Mouse (Mus musculus) midbrain, embryonic 13.5 days (tissue): Measurements from ENCODE around the gene Pnmt. TPM values are rescaled to one million over a fixed set of nuclear protein-coding genes. Genes with fewer than 3 reads are reported as not detected.
"Not testable (repeated sequence)": the region's sequence is repeated elsewhere in the genome, so short reads cannot be mapped to it uniquely, and the experiment has no call there.

Experiments
- ATAC-seq: fragments of 200-750 bp; cut with Nextera tagmentation; 2 replicates; pipeline ENCODE4 v1.8.0; 2017; ENCODE audit warnings: mild to moderate bottlenecking, moderate TSS enrichment, moderate library complexity
- H3K27ac ChIP-seq: fragments of 300-500 bp; sonication (generic); 2 replicates; pipeline ENCODE4 v1.5.1; 2015; ENCODE audit warnings: inconsistent platforms, mild to moderate bottlenecking, moderate library complexity
- H3K27me3 ChIP-seq: fragments of 300-500 bp; sonication (generic); 2 replicates; pipeline ENCODE4 v1.6.1; 2015; ENCODE audit warnings: mild to moderate bottlenecking, inconsistent platforms
- H3K36me3 ChIP-seq: fragments of 300-500 bp; sonication (generic); 2 replicates; pipeline ENCODE4 v1.6.1; 2015; ENCODE audit warnings: mild to moderate bottlenecking, inconsistent platforms
- H3K4me1 ChIP-seq: fragments of 300-500 bp; sonication (generic); replicated peaks from 2 replicates; pipeline ENCODE4 v1.6.1; 2015; ENCODE audit warnings: inconsistent platforms
- H3K4me2 ChIP-seq: fragments of 300-500 bp; sonication (generic); replicated peaks from 2 replicates; pipeline ENCODE4 v1.6.1; 2015; ENCODE audit warnings: moderate library complexity, mild to moderate bottlenecking, inconsistent platforms
- H3K4me3 ChIP-seq: fragments of 300-500 bp; sonication (generic); replicated peaks from 2 replicates; pipeline ENCODE4 v1.5.1; 2015; ENCODE audit warnings: mild to moderate bottlenecking, inconsistent platforms
- H3K9ac ChIP-seq: fragments of 300-500 bp; sonication (generic); replicated peaks from 2 replicates; pipeline ENCODE4 v1.6.1; 2015; ENCODE audit warnings: mild to moderate bottlenecking, inconsistent platforms
- H3K9me3 ChIP-seq: fragments of 300-500 bp; sonication (generic); 2 replicates; pipeline ENCODE4 v1.6.1; 2016; ENCODE audit warnings: mild to moderate bottlenecking, inconsistent platforms
- WGBS: fragments of 180-500 bp; shearing (Covaris S2); methylation state at CpG from one replicate; pipeline ENCODE4 v1.1.7; 2015; 5-methylcytosine and 5-hydroxymethylcytosine counted together
- polyA plus RNA-seq: library from polyadenylated mRNA; unstranded; fragments of >200 nt; fragmentation: Nextera tagmentation; extraction: Ambion mirVana; gene quantifications from 2 replicates; pipeline ENCODE4 v1.2.1, GENCODE M21; 2015

Pnmt gene
- polyA plus RNA-seq, 1 experiment from 2014 or later, result 0.23 TPM

GRCm38 (mm10) chr11:98376756-98377155 is 9.5 kb upstream of the Pnmt start:
- Histone ChIP-seq H3K4me1 (peaks cover 9% of the 10 kb centered on the region), H3K27me3 (no peaks in the 10 kb centered on the region), H3K4me2 (no peak overlapping the region), H3K9ac (no peak overlapping the region), H3K27ac (no peak overlapping the region), H3K4me3 (no peak overlapping the region), H3K9me3 (no peaks in the 10 kb centered on the region), H3K36me3 (peaks cover 73% of the 10 kb centered on the region)
- ATAC-seq, result no peak
- WGBS, result 74% methylated on average over 5 of the region's 5 CpGs

DNA sequence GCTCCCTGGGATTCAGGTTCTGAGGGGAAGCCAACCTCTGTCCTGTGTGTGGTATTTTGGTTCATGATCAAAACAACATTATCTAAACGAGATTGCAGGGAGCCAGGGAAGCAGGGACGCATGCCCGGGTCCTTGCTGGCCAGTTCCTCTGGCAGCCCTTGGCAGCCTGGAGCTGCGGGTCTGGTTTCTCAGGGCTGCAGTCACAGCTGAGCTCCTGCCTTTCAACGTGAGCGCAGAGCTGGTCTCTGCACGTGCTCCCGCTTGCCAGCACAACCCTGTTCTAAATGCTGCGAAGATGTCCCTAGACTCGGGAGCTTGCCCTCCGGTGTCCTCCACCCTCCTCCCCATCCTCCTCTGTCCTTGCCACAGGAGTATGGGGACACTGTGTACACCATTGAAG is 8.5 kb upstream of the Pnmt start:
- ATAC-seq, result no peak
- Histone ChIP-seq H3K36me3 (peaks cover 73% of the 10 kb centered on the region), H3K4me1 (peaks cover under 1% of the 10 kb centered on the region), H3K27ac (no peak overlapping the region), H3K9ac (no peak overlapping the region), H3K9me3 (no peaks in the 10 kb centered on the region), H3K27me3 (no peaks in the 10 kb centered on the region), H3K4me3 (no peak overlapping the region), H3K4me2 (no peak overlapping the region)
- WGBS, result 88% methylated on average over 11 of the region's 11 CpGs

- H3K9me3 ChIP-seq, result no peaks in the 10 kb centered on the region
- H3K4me1 ChIP-seq, result no peaks in the 10 kb centered on the region
- H3K4me2 ChIP-seq, result no peak overlapping the region
- no peak overlapping the region for H3K9ac ChIP-seq
- peaks cover 70% of the 10 kb centered on the region for H3K36me3 ChIP-seq
- WGBS, result 89% methylated on average over 7 of the region's 7 CpGs
- no peak for ATAC-seq
- no peak overlapping the region for H3K4me3 ChIP-seq
- H3K27ac ChIP-seq, result no peak overlapping the region
- peaks cover 3% of the 10 kb centered on the region; the same call in 1 of the 2 replicates for H3K27me3 ChIP-seq
Observed at GRCm38 (mm10) chr11:98379379-98379778, 6.9 kb upstream of the Pnmt start.

- H3K27ac ChIP-seq, result no peak overlapping the region
- WGBS, result 87% methylated on average over 6 of the region's 6 CpGs
- no peak overlapping the region for H3K4me2 ChIP-seq
- H3K27me3 ChIP-seq, result peaks cover 10% of the 10 kb centered on the region
- no peak overlapping the region for H3K9ac ChIP-seq
- no peaks in the 10 kb centered on the region for H3K4me1 ChIP-seq
- H3K4me3 ChIP-seq, result no peak overlapping the region
- no peaks in the 10 kb centered on the region for H3K9me3 ChIP-seq
- no peak for ATAC-seq
- peaks cover 63% of the 10 kb centered on the region for H3K36me3 ChIP-seq
Observed at GRCm38 (mm10) chr11:98380106-98380505, 6.1 kb upstream of the Pnmt start.

DNA sequence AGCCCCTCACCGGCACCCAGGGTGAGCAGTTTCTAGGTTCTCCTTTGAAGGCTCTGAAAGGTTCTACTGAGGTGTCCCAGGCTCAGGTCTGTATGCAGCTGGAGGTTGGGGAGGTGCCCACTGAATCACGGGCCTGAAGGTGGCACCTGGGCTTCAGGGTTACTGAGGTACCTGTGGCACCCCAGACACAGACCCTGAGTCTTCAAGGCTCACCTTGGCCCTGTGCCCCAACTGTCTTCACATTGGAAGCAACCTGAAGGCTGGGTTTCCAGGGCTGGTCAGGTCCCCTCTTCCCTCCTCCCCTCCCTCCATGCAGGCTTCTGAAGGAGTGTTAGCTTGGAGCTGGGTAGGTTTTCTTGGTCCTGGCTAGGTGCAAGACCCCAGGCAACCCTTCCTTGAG is 4.6 kb upstream of the Pnmt start:
- H3K4me3 ChIP-seq, result no peak overlapping the region
- 90% methylated on average over 2 of the region's 2 CpGs for WGBS
- ATAC-seq, result no peak

GRCm38 (mm10) chr11:98382405-98382804 is 3.8 kb upstream of the Pnmt start:
- not testable (repeated sequence) for H3K27ac ChIP-seq, H3K4me3 ChIP-seq, H3K4me1 ChIP-seq, H3K9me3 ChIP-seq, H3K4me2 ChIP-seq, H3K9ac ChIP-seq, ATAC-seq
- Histone ChIP-seq H3K27me3 (peaks cover 33% of the 10 kb centered on the region), H3K36me3 (peaks cover 40% of the 10 kb centered on the region)
- 60% methylated on average over 2 of the region's 2 CpGs for WGBS

More for the DNA sequence above, 4.6 kb upstream of the Pnmt start:
- peaks cover 25% of the 10 kb centered on the region for H3K27me3 ChIP-seq
- peaks cover 47% of the 10 kb centered on the region for H3K36me3 ChIP-seq
- H3K4me2 ChIP-seq, result no peak overlapping the region
- H3K9me3 ChIP-seq, result no peaks in the 10 kb centered on the region
- no peak overlapping the region for H3K9ac ChIP-seq
- no peak overlapping the region for H3K27ac ChIP-seq
- peaks cover 3% of the 10 kb centered on the region; the same call in 1 of the 2 replicates for H3K4me1 ChIP-seq

DNA sequence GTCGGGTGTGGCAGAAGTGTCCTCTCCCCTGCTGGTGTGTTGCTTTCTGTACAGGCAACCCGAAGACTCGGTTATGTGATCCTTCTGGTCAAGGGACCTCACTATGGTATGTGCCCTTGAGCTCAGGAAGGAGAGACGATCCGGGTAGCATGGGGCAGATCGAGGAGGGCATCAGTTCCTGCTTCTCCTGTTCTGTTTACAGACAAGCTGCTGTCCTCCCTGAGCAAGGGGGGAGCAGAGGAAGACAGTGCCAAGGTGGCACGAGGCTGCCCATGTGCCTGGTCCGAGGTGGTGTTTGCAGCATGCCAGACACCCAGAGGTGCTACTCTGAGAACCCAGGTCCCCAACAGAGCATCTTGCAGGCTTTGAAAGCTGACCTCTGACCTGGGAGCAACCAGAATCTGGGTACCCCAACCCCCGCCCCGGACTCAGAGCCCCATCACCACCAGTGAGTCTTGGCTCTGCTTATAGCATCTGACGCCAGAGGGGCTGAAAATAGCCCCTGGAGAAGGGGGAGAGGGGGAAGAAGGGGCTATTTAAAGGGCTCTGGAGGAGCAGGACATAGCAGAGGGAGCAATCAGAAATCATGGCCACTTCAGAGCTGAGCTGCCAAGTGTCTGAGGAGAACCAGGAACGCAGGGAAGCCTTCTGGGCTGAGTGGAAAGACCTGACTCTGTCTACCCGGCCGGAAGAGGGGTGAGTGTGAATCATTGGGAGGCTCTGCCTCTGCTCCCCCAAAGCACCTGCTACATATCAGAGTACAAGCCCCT is 2.8 kb upstream of the Pnmt start, which contains the start of gene Tcap:
Gene Tcap (plus strand): TSS at position 551 of the 770 bp plus-strand sequence.
- ATAC-seq, result no peak
- no peak within 1 kb of the TSS for H3K27ac ChIP-seq
- H3K4me1 ChIP-seq, result peaks cover 4% of the 10 kb centered on the region; the same call in 1 of the 2 replicates
- H3K4me2 ChIP-seq, result no peak within 1 kb of the TSS
- 67% methylated on average over 14 of the region's 14 CpGs for WGBS
- H3K36me3 ChIP-seq, result peaks cover 30% of the 10 kb centered on the region
- H3K9ac ChIP-seq, result no peak within 1 kb of the TSS
- peaks cover 43% of the 10 kb centered on the region for H3K27me3 ChIP-seq
- H3K9me3 ChIP-seq, result no peaks in the 10 kb centered on the region
- H3K4me3 ChIP-seq, result no peak within 1 kb of the TSS

DNA sequence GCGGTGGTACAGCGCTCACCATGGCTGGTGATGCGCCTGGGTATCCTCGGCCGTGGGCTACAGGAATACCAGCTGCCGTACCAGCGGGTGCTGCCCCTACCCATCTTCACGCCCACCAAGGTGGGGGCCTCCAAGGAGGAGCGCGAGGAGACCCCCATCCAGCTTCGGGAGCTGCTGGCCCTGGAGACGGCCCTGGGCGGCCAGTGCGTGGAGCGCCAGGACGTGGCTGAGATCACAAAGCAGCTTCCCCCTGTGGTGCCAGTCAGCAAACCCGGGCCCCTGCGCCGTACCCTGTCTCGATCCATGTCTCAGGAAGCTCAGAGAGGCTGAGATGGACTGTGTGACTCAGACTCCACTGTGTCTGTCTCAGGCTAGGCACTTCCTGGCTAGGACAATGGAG is 2.0 kb upstream of the Pnmt start:
- Histone ChIP-seq H3K9me3 (no peaks in the 10 kb centered on the region), H3K4me1 (peaks cover 9% of the 10 kb centered on the region; the same call in 1 of the 2 replicates), H3K9ac (no peak overlapping the region), H3K4me2 (no peak overlapping the region), H3K27ac (no peak overlapping the region), H3K4me3 (no peak overlapping the region), H3K27me3 (peaks cover 51% of the 10 kb centered on the region), H3K36me3 (peaks cover 22% of the 10 kb centered on the region)
- peak; percentile 21; the same call in 1 of the 2 replicates for ATAC-seq
- WGBS, result 69% methylated on average over 19 of the region's 20 CpGs

- H3K27me3 ChIP-seq, result peaks cover 56% of the 10 kb centered on the region
- H3K36me3 ChIP-seq, result peaks cover 14% of the 10 kb centered on the region
- no peak overlapping the region for H3K9ac ChIP-seq
- H3K4me1 ChIP-seq, result peaks cover 9% of the 10 kb centered on the region; the same call in 1 of the 2 replicates
- no peaks in the 10 kb centered on the region for H3K9me3 ChIP-seq
- no peak overlapping the region for H3K27ac ChIP-seq
- H3K4me3 ChIP-seq, result no peak overlapping the region
- ATAC-seq, result no peak
- H3K4me2 ChIP-seq, result no peak overlapping the region
- WGBS, result 72% methylated on average over 8 of the region's 8 CpGs
Observed at GRCm38 (mm10) chr11:98384721-98385637, 1.3 kb upstream of the Pnmt start.

GRCm38 (mm10) chr11:98386596-98386995 is 346 bp downstream of the Pnmt start:
- Histone ChIP-seq H3K4me3 (no peak overlapping the region), H3K4me2 (peak overlapping the region; percentile 19; the same call in 1 of the 2 replicates), H3K4me1 (peaks cover 9% of the 10 kb centered on the region; the same call in 1 of the 2 replicates), H3K9ac (0 out of 2 replicates have a peak overlapping the region, but pooled peaks have one; percentile 19), H3K27ac (no peak overlapping the region), H3K36me3 (0 out of 2 replicates have a peak, but pooled peaks cover 1% of the 10 kb centered on the region), H3K9me3 (no peaks in the 10 kb centered on the region), H3K27me3 (peaks cover 72% of the 10 kb centered on the region)
- WGBS, result 22% methylated on average over 24 of the region's 24 CpGs
- no peak for ATAC-seq

DNA sequence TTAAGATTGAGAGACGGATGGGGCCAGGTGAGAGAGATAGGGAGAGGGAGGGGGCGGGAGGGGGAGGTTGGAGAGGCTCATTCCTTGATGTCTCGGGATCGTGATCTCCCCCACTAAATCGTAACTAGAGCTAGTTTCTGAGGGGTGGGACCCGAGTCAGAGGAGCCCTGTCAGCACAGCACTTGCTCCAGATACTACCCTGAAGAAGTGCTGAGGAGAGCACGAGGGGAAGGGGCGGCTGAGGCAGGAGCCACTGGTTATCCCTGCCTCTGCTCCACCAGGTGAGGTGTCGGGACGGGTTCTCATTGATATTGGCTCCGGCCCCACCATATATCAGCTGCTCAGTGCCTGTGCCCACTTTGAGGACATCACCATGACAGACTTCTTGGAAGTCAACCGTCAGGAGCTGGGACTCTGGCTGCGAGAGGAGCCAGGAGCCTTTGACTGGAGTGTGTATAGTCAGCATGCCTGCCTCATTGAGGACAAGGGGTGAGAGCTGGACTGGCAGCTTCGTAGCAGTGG is 867 bp downstream of the Pnmt start:
- H3K4me3 ChIP-seq, result no peak overlapping the region
- ATAC-seq, result no peak
- H3K4me1 ChIP-seq, result peaks cover 9% of the 10 kb centered on the region; the same call in 1 of the 2 replicates
- 61% methylated on average over 14 of the region's 14 CpGs for WGBS
- no peaks in the 10 kb centered on the region for H3K9me3 ChIP-seq
- H3K9ac ChIP-seq, result no peak overlapping the region
- H3K4me2 ChIP-seq, result no peak overlapping the region
- peaks cover 77% of the 10 kb centered on the region for H3K27me3 ChIP-seq
- H3K27ac ChIP-seq, result no peak overlapping the region
- H3K36me3 ChIP-seq, result no peaks in the 10 kb centered on the region
